Mouse (Mus musculus) kidney, adult 2 months (tissue): ENCODE results near the gene Igf1r.

Experiments
- CTCF ChIP-seq: fragments of 200-500 bp; conservative IDR thresholded peaks from 2 replicates; pipeline ENCODE4 v1.5.1; 2011; ENCODE audit warnings: low read depth, mild to moderate bottlenecking, control low read depth, low read length, moderate library complexity, mixed read lengths; ENCODE audit not compliant: insufficient read depth, insufficient read length
- POLR2A ChIP-seq: fragments of 200-500 bp; IDR thresholded peaks from one replicate; pipeline ENCODE4 v1.6.1; 2011; ENCODE audit warnings: low read depth, low read length, control low read depth

GRCm38 (mm10) chr7:68274218-68274617 lies 321.6 kb downstream of the Igf1r start:
- TF ChIP-seq CTCF (no peak), POLR2A (no peak)
